Mouse (Mus musculus): Measurements from ENCODE around the gene Tgds. TPM values are rescaled to one million over a fixed set of nuclear protein-coding genes. Genes with fewer than 3 reads are reported as not detected.
"Not testable (repeated sequence)": the region's sequence is repeated elsewhere in the genome, so short reads cannot be mapped to it uniquely, and the experiment has no call there.

Tgds gene
- total RNA-seq (2014; fragmentation: Nextera tagmentation) (13.8 and 19.1 TPM in 2 replicates), total RNA-seq (2017) (16.1 and 21.1 TPM in 2 replicates)

DNA sequence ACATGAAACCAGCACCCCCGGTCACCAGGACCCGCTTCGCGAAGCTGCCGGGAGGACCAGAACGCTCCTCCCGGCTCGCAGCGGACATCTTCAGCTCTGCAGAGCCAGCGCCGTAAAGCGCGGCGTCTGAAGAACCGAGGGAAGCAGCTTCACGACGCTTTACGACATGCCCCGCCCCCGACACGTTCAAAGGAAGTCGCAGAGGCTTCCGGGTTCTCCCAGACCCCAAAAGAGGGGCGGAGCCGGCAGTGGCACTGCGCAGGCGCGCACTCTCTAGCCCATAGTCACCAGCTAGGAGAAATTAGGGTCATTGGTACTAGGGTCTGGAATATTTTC lies at the start of gene Tgds:
Tgds (minus strand) TSS at position 114 of the 336 bp plus-strand sequence.
- ATAC-seq (replicated peaks; ENCODE audit: low FRiP score, low TSS enrichment, poor library complexity, severe bottlenecking), result peak; percentile 71

DNA sequence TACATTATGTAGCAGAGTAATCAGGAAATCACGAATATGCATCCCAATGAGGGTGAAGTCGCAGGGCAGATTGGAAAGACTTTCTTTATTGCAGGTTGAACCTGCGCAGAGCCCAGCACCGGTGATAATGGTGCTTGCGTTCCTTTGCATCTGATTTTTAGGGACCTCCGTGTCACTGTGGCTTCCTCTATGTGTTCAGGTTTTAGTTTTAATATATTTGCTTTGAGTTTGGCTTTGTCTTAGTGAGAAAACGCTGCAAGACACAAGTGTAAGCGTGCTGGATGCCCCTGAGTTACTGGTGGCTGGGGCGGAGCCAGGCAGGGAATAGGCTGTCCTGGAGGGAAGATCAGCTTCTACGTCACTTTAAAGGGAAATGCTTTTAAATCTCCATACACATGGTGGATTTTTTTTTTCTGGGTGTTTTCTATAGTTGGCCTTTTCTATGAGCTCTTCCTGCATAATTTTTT lies 48.2 kb upstream of the Tgds start:
- ATAC-seq (replicated peaks; ENCODE audit: low FRiP score, low TSS enrichment, poor library complexity, severe bottlenecking), result peak; percentile 64

DNA sequence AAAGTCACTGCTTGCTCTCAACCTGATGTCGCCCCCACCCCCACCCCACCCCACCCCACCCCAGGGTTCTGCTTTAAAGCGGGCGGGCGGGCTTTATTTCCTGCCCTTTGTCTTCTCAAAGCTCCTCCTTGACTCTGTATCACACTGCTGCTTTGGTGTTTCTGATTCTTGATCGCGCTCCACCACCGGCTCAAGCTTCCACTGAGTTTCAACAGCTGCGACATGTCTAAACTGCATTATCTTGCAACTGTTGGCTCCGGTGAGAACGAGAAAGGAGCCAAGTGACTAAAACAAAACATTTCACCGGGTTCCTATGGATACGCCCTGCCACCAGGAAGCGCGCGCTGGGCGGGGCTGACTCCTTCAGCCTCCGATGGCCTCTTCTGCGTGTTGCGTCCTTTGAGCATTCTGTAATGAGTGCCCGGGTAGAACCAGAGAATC lies 47.6 kb upstream of the Tgds start:
- ATAC-seq (replicated peaks; ENCODE audit: low FRiP score, low TSS enrichment, poor library complexity, severe bottlenecking), result peak; percentile 98

DNA sequence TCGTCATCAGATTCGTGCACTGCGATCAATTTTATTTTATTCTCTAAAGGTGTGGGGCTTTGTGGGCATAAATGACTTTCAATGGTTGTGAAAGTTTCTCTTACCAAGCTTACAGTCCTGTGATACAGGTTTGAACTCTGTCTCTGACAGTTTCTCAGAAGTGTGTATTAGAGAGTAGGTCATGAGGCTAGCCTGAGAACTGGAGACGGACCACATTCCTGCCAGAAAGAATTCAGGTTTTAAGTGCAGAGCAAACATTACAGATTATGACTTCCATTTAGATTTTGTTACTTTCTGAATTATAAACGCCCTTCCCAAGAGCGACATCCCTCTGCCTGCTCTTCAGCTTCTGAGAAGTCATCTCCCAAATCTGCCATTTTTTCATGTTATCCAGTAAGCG lies 47.1 kb upstream of the Tgds start:
- no peak for ATAC-seq (replicated peaks; ENCODE audit: low FRiP score, low TSS enrichment, poor library complexity, severe bottlenecking)

DNA sequence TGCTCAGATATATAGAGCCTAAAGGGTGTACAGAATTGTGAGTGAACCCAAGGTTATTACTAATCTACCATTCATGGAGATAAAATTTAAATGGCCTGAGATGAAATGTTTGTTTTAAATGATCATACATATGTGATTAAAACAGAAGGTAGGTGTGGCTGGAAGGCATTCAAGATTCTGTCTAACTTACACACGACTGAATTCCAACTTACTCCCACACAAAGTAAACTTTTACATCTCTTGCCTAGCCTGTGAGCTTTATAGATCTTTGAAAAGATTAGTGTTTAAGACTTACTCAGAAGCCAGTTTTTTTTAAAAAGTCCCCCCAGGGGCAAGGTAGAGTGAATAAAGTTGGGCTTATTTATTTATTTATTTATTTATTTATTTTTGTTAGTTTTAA lies 46.7 kb upstream of the Tgds start:
- ATAC-seq (replicated peaks; ENCODE audit: low FRiP score, low TSS enrichment, poor library complexity, severe bottlenecking), result no peak

DNA sequence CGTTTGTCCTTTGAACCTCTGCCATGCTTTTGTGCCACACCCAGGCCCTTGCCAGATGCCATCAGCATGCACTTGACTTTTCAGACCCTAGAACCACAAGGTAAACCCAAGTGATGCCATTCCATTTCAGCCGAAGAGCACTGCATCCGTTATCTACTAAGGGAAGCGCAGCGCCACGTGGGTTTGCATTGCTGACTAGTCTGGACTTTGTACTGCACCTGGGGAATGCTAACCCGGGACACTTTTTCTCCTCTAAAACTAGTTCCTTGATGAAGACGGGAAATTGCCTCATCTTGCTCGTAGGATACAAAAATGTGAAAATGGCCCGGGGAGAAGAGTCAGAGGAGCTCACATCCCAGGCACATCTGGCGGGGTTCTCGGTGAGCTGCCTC lies 43.1 kb upstream of the Tgds start:
- no peak for ATAC-seq (replicated peaks; ENCODE audit: low FRiP score, low TSS enrichment, poor library complexity, severe bottlenecking)

DNA sequence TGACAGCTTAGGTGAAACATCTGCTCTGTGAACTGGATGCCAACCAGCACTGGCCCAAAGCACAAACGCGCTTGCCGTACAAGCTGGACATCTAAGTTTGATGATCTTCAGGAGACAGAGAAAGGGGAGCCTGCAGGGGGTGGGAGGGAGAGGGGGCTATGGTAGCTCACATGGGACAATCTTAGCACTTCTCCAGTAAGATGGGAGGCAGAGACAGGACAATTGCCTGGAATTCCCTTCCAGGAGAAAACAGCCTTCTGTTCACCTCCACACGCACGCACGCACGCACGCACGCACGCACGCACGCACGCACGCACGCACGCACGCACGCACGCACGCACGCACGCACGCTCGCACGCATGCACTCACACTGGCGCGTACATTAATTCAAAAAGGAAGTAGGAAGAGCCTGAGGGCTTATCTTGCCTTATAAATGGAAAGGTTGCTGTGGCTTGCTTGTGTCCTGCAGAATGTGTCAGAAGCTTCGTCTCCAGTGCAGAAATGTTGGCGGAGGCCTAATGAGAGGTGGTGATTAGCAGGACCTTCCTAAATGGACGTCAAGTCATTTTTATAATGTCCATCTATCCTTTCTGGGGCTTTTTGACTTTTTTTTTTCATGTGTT lies 42.6 kb upstream of the Tgds start:
- ATAC-seq (replicated peaks; ENCODE audit: low FRiP score, low TSS enrichment, poor library complexity, severe bottlenecking), result no peak

DNA sequence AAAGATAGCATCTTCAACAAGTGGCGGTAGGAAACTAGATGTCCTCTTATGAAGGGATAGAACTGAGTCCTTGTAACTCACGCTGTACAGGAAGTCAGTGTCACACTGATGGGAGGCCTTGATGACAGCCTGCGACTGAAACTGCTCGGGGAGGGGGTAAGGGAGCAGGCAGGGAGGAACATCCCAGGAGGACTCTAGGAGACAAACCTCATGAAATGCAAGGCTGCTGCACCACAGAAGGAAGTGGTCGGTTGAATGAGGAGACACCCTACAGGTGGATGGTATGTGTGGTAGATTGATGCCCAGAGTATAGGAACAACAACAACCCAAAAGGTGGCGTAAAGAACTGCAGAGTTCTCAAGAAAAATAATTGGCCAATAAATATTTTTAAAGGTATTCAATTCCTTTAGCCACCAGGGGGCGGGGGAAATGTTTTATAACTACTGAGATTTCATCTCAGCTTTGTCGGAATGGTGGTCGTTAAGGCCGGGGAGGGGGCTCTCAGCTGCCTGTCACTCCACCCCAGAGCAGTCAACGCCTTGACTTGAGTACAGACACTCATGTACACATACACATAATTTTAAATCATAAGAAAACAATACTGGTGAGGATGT lies 41.1 kb upstream of the Tgds start:
- 0 out of 2 replicates have a peak, but pooled peaks have one; percentile 34 for ATAC-seq (replicated peaks; ENCODE audit: low FRiP score, low TSS enrichment, poor library complexity, severe bottlenecking)

DNA sequence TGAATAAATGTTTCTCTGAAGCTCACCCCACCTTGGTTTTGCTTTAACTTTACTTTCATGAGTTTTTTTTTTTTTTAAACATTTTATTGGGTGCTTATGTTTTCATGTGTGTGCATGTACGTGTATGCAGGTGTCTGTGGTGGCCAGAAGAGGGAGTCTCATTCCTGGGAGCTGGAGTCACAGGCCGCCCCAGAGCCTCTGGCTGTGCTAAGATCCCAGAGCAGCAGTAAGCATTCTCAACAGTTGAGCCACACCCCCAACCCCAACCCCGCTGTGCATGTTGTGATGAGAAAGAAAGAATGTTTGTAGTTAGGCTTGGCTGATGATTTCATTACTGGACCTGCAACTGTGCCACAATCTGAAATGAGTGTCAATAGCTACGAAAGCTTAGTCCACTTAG lies 36.2 kb upstream of the Tgds start:
- no peak for ATAC-seq (replicated peaks; ENCODE audit: low FRiP score, low TSS enrichment, poor library complexity, severe bottlenecking)

DNA sequence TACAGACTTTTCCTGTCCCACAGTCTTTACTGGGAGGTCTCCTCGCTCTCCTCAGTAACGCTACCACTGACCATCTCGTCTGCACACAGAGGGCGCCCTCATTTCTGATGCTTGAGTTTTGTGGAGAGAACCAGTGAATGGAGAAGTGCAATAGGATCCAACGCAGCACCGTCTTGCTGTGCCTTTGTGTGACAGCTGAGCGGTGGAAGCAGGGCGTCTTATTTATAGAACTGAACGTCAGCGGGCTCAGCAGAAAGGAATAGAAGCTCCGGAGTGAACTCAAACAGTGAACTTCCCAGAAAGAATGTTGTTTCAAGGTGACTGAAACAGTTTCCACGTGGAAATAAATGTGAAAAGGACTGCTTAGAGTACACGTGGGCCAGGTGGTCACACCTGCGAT lies 30.1 kb upstream of the Tgds start:
- no peak for ATAC-seq (replicated peaks; ENCODE audit: low FRiP score, low TSS enrichment, poor library complexity, severe bottlenecking)

DNA sequence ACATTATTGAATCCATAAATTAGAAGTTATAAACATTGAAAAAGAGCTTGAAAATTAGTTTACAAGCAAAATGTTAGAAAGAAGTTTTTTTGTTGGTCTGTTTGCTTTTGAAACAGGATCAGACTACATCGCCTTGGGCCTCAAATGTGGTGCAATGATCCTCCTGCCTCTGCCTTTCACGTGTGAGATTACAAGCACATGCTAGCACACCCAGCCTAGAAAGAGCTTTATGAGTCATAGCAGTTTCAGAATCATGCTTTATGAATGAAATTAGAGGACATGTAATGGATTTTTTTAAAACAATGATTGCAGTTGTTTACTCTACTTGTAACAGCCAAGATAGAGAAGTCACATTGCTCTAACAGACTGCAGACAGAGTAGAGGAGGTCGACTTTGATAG lies 29.2 kb upstream of the Tgds start:
- ATAC-seq (replicated peaks; ENCODE audit: low FRiP score, low TSS enrichment, poor library complexity, severe bottlenecking), result no peak

DNA sequence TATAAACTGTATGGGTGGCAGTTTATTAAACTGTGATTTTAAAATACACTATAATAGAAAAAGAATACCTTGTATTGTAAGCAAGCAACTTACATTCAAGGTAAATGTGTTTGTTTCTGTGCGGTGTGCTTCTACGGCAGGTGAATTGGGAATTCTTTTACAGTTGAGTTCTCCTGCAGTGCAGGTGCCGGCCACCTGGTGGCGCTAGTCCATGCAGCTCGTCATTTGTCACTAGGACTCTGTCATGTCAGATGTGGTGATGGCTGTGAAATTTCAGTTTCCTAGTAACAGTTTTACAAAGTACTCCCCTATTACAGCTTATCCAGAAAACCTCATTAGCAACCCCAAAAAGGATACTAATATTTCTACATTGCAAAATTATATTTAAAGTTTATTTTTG lies 24.6 kb upstream of the Tgds start:
- peak; percentile 82 for ATAC-seq (replicated peaks; ENCODE audit: low FRiP score, low TSS enrichment, poor library complexity, severe bottlenecking)

DNA sequence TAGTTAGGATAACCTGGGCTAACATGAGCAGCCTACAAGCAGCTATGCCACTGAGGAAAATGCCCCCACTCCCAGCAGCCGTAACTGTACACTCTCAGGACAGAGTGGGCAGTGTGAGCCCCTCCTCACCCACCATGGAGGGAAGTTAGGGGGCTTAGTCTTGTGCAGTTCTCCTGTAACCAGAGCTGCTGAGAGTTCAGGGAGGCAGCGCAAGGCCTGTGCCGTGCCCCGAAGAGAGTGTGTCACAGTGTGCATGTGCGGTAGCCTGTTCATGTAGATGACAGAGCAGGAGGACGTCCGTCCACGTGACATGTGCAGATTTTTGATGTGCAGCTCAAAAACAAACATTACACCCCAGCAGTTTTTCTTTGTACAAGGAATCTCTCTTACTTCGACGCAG lies 24.2 kb upstream of the Tgds start:
- ATAC-seq (replicated peaks; ENCODE audit: low FRiP score, low TSS enrichment, poor library complexity, severe bottlenecking), result no peak

DNA sequence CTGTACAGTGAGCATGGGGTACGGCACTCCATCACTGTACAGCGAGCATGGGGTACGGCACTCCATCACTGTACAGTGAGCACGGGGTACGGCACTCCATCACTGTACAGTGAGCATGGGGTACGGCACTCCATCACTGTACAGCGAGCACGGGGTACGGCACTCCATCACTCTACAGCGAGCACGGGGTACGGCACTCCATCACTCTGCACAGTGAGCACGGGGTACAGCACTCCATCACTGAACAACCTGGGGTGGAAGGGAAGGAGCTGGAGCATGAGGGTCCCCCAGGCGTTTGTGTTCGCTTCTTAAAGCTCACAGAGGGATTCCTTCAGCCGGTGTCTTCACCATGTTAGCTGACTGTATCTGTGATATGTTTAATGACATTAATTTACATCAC lies 23.5 kb upstream of the Tgds start:
- not testable (repeated sequence) for ATAC-seq (replicated peaks; ENCODE audit: low FRiP score, low TSS enrichment, poor library complexity, severe bottlenecking)

DNA sequence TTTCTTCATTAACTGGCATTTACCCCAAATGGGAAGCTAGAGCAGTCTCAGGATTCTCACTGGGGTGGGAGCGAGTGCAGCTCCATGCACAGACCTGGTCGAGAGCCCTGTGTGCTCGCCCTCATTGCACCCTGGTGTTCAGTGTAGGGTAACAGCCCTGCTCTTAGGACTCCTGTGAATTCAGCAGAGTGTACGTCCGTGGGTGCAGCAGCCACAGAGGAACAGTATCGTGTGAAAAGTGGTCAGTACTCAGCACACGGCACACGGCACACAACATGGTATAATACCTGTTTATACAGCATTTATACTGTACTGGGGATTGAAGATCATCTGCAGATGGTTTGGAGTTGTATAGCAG lies 19.7 kb upstream of the Tgds start:
- no peak for ATAC-seq (replicated peaks; ENCODE audit: low FRiP score, low TSS enrichment, poor library complexity, severe bottlenecking)

DNA sequence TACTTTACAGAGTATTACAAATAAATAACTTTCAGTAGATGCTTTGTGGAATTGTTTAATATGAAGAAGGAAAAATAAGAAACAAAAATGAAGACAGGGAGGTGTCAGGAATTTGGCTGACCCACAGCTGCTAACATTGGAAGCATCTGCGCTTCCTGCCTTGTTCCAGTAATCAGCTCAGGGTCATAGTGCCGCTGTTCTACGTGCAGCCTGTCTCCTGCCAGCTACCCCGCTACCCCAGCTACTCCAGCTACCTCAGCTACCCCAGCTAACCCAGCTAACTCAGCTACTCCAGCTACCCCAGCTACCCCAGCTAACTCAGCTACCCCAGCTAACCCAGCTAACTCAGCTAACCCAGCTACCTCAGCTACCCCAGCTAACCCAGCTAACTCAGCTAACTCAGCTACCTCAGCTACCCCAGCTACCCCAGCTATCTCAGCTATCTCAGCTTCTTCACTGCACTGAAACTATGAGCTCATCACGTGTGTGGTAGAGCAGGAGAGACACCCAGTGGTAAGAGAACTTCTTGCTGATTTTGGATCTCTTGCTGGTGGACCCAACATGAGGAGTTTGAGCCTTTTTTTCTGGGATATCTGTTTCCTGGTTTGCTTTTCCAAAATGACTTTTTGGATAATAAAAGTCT lies 19.2 kb upstream of the Tgds start:
- peak; percentile 56 for ATAC-seq (replicated peaks; ENCODE audit: low FRiP score, low TSS enrichment, poor library complexity, severe bottlenecking)

DNA sequence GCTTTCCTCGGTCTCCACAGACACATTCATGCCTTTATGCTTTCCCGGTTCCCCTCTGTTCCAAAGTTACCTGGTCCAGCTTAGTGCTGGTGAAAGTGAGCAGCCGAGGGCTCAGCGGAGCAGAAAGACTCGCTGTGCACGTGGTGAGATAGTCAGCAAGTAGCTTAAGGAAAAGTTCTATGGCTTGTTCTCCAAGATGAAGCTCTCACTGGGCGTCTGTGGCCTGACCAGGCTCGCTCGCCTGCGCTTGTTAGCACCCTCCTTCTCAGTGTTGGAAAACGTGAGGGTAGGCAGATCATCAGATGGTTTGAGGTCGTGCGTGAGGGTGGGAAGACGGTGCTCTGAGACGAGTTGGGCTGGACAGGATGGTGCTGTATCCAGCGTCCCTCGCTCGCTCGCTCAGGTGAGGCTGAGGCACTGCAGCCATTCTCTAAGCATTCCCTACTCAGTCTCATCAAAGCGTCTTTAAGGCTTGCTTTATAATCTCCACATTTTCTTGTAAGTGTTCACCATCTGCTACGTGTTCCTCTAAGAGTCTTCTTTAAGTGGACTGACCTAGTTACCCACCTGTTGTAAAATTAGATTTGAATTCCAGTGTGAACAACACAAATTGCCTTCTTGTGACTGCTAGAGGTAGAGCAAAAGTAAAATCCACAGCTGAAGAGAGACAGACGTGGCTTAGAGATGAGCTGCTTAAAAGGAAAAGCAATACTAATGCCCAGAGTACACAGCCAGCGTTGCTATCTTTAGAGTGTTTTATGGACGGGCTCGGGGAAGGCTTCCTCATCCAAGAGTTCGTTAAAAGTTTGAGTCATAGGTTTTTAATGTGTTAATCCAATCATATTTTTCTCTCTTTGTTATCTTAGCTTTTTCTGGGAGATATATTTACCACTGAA lies 18.3 kb upstream of the Tgds start:
- no peak for ATAC-seq (replicated peaks; ENCODE audit: low FRiP score, low TSS enrichment, poor library complexity, severe bottlenecking)

DNA sequence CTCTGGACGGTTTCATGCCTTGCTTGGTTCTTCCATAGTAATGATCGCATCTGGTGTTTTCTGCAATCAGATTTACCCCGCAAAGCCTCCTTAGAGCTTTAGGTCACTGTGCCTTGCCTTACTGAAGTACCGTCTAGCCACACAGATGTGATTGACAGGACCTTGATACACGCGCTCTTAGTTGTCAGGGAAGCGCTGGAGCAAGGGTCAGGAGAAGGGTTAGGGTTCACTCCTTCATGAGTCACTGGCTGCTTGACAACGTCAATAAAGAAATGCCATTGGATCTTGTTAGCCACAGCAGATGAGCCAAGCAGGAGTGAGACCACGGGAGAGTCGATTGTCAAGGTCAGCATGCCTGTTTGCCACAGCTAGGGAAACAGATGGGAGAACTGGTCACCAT lies 16.0 kb upstream of the Tgds start:
- no peak for ATAC-seq (replicated peaks; ENCODE audit: low FRiP score, low TSS enrichment, poor library complexity, severe bottlenecking)

DNA sequence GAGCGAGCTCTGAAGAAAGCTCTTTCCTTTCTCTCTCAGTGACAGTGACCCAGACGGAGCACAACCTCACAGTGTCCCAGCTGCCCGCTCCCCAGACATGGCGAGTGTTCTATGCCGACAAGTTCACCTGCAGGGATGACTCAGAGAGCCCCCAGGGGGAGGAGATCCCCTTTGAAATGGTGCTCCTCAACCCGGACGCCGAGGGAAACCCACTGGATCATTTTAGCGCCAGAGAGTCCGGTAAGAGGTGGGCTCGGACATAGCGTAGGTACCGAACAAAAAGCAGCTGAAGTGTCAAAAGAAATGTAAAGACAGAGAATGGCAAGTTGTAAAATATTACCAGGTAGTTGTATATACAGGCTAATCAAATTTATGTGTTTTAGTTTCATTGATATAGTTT lies 15.5 kb upstream of the Tgds start:
- no peak for ATAC-seq (replicated peaks; ENCODE audit: low FRiP score, low TSS enrichment, poor library complexity, severe bottlenecking)

DNA sequence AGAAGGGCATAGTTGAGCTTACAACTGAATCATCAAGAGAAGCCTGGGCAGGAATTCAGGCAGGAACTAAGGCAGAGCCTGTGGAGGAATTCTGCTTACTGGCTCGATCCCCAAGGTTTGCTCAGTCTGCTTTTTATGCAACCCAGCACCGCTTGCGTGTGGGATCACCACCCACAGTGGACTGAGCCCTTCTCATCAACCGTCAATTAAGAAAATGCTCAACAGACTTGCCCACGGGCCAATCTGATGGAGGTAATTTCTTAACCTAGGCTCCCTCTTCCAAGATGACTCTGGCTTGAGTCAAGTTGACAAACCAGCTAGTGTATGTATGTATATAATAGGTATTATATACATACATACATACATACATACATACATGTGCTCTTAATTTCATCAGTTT lies 9.7 kb upstream of the Tgds start:
- no peak for ATAC-seq (replicated peaks; ENCODE audit: low FRiP score, low TSS enrichment, poor library complexity, severe bottlenecking)
